28 mouse cellular contexts compared by ENCODE assay signal in the genomic region with DNA sequence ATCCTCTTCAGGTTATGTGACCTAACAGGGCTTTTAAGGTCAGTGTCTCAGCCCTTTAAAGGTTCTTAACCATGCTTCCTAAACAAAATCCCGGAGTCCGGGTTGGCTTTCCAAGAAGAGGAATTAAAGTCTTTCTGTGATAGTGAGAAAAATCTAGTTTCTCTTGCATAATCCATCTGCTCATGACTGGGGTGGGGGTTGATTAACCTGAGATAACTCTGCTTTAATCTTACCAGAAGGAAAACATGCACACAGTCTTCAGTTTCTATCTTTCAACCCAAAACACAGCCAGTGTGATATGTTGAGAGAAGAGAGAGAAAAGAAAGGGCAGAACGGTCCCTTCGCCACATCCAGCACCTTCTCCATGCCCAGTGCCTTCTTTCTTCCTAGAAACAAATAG.
"Had no signal": no experiment of that assay in that cellular context is flagged by ENCODE, and none has a peak within 500 bp of the region (broad histone marks: within the 10 kb centered on the region; RNA-seq: fewer than 3 reads in every experiment).

No protein-coding gene starts in this region.

- H3K27ac ChIP-seq: embryonic facial prominence, embryonic 10.5 days; embryonic facial prominence, embryonic 12.5 days; embryonic facial prominence, embryonic 13.5 days; embryonic facial prominence, embryonic 15.5 days; forebrain, embryonic 10.5 days; forebrain, embryonic 12.5 days; forebrain, embryonic 13.5 days; forebrain, embryonic 15.5 days; gastrocnemius, adult 2 months; heart, adult 2 months; heart, embryonic 10.5 days had no signal

- DNase-seq: cerebellum, adult 2 months; cerebellum, adult 8-10 months; cerebellum, adult 9-10 months; cerebellum, adult 9-11 months; cerebellum, postnatal 10 days; cerebellum, postnatal 14 days; cerebellum, postnatal 25 days; cerebellum, postnatal 36 days; forebrain, postnatal 0 days; gastrocnemius, adult 2 months; gastrocnemius, postnatal 10 days; gastrocnemius, postnatal 14 days; gastrocnemius, postnatal 25 days; gastrocnemius, postnatal 36 days; heart, adult 18-20 months; heart, adult 2 months had no signal

- ATAC-seq: forebrain, embryonic 13.5 days; forebrain, embryonic 14.5 days; forebrain, embryonic 15.5 days; forebrain, embryonic 16.5 days; forebrain, postnatal 0 days had no signal

- H3K4me3 ChIP-seq: embryonic facial prominence, embryonic 10.5 days; embryonic facial prominence, embryonic 12.5 days; embryonic facial prominence, embryonic 13.5 days; embryonic facial prominence, embryonic 15.5 days; erythroblast, embryonic 14.5 days; forebrain, embryonic 10.5 days; forebrain, embryonic 12.5 days; forebrain, embryonic 13.5 days; forebrain, embryonic 15.5 days; gastrocnemius, adult 2 months; heart, adult 2 months; heart, embryonic 10.5 days had no signal

- H3K4me1 ChIP-seq: embryonic facial prominence, embryonic 10.5 days; embryonic facial prominence, embryonic 12.5 days; embryonic facial prominence, embryonic 13.5 days; embryonic facial prominence, embryonic 15.5 days; forebrain, embryonic 10.5 days; forebrain, embryonic 12.5 days; forebrain, embryonic 13.5 days; forebrain, embryonic 15.5 days; heart, embryonic 10.5 days had no signal
